Mouse (Mus musculus) hindbrain, embryonic 14.5 days (tissue): Measurements from ENCODE around the gene Gm42791. TPM values are rescaled to one million over a fixed set of nuclear protein-coding genes. Genes with fewer than 3 reads are reported as not detected.

Experiments used
- ATAC-seq: fragments of 200-750 bp; cut with Nextera tagmentation; 2 replicates; pipeline ENCODE4 v1.8.0; 2017; ENCODE audit warnings: moderate number of reproducible peaks, mild to moderate bottlenecking, moderate TSS enrichment, moderate library complexity; ENCODE audit not compliant: low FRiP score
- DNase-seq: peaks from one replicate; pipeline ENCODE4 v3.0.0-alpha.2; 2015; ENCODE audit warnings: low spot score
- H3K27ac ChIP-seq: fragments of 300-500 bp; sonication (generic); 2 replicates; pipeline ENCODE4 v1.5.1; 2014; ENCODE audit warnings: mild to moderate bottlenecking, moderate library complexity
- H3K27me3 ChIP-seq: fragments of 300-500 bp; sonication (generic); 2 replicates; pipeline ENCODE4 v1.6.1; 2014; ENCODE audit warnings: mild to moderate bottlenecking, low read length, mixed read lengths; ENCODE audit not compliant: control insufficient read depth, insufficient read depth
- H3K36me3 ChIP-seq: fragments of 300-500 bp; sonication (generic); replicated peaks from 2 replicates; pipeline ENCODE4 v1.6.1; 2014; ENCODE audit not compliant: control insufficient read depth, insufficient read depth
- H3K4me1 ChIP-seq: fragments of 300-500 bp; sonication (generic); replicated peaks from 2 replicates; pipeline ENCODE4 v1.6.1; 2014; ENCODE audit warnings: antibody characterized with exemption, low read length, mixed read lengths; ENCODE audit not compliant: control insufficient read depth, insufficient read depth
- H3K4me2 ChIP-seq: fragments of 300-500 bp; sonication (generic); replicated peaks from 2 replicates; pipeline ENCODE4 v1.6.1; 2014; ENCODE audit warnings: mild to moderate bottlenecking, moderate library complexity
- H3K4me3 ChIP-seq: fragments of 300-500 bp; sonication (generic); replicated peaks from 2 replicates; pipeline ENCODE4 v1.5.1; 2014; ENCODE audit warnings: mild to moderate bottlenecking, low read length
- H3K9ac ChIP-seq: fragments of 300-500 bp; sonication (generic); 2 replicates; pipeline ENCODE4 v1.6.1; 2014
- H3K9me3 ChIP-seq: fragments of 300-500 bp; sonication (generic); 2 replicates; pipeline ENCODE4 v1.6.1; 2016; ENCODE audit warnings: low read length; ENCODE audit not compliant: control insufficient read depth
- WGBS: fragments of 180-500 bp; shearing (Covaris S2); extraction: QIAGEN DNeasy Blood & Tissue Kit; methylation state at CpG from one replicate; pipeline ENCODE4 v1.1.7; 2014; 5-methylcytosine and 5-hydroxymethylcytosine counted together
- polyA plus RNA-seq: library from polyadenylated mRNA; unstranded; fragments of >200 nt; fragmentation: Nextera tagmentation; extraction: Ambion mirVana; gene quantifications from 2 replicates; pipeline ENCODE4 v1.2.1, GENCODE M21; 2014

Gene Gm42791
- polyA plus RNA-seq, 1 experiment from 2014 or later, result 0.33 TPM

- 91% methylated on average over 1 of the region's 1 CpGs for WGBS
Observed at GRCm38 (mm10) chr5:148931301-148931700, 63.6 kb downstream of the Gm42791 start.

DNA sequence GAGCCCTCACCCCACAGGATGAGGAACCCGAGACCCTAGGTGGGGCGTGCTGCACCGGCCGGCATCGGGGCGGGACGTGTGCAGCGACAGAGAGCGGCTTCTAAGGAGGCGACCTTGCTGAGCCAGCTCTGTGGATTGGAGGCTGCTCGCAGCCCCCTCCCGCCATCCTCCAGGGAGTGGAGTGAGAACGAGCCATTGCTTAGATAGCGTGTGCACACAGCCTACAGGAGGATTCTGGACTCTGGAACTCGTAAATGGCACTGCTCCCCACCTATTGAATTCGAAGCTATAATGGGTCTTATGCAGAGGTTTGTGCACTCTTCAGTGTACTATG is 65.9 kb downstream of the Gm42791 start, which contains the start of gene Katnal1:
Katnal1 (minus strand) TSS at position 205 of the 334 bp plus-strand sequence.
- DNase-seq, result no peak
- H3K4me1 ChIP-seq, result peaks cover 9% of the 10 kb centered on the region
- H3K9me3 ChIP-seq, result no peaks in the 10 kb centered on the region
- 0 out of 2 replicates have a peak, but pooled peaks cover 2% of the 10 kb centered on the region for H3K36me3 ChIP-seq
- peak within 1 kb of the TSS; percentile 70 for H3K4me3 ChIP-seq
- WGBS, result 1% methylated on average over 16 of the region's 16 CpGs
- peak within 1 kb of the TSS; percentile 71 for H3K4me2 ChIP-seq
- peak within 1 kb of the TSS; percentile 81 for H3K9ac ChIP-seq
- H3K27ac ChIP-seq, result peak within 1 kb of the TSS; percentile 96
- no peaks in the 10 kb centered on the region for H3K27me3 ChIP-seq
- no peak for ATAC-seq

More at GRCm38 (mm10) chr5:148931301-148931700, 63.6 kb downstream of the Gm42791 start:
- Histone ChIP-seq H3K4me3 (no peak overlapping the region), H3K9me3 (0 out of 2 replicates have a peak, but pooled peaks cover 3% of the 10 kb centered on the region), H3K9ac (no peak overlapping the region), H3K27me3 (no peaks in the 10 kb centered on the region), H3K4me2 (no peak overlapping the region), H3K27ac (no peak overlapping the region), H3K4me1 (peaks cover 9% of the 10 kb centered on the region), H3K36me3 (0 out of 2 replicates have a peak, but pooled peaks cover under 1% of the 10 kb centered on the region)
- no peak for DNase-seq
- ATAC-seq, result no peak

- Histone ChIP-seq H3K27me3 (no peaks in the 10 kb centered on the region), H3K4me2 (peak overlapping the region; percentile 71), H3K9me3 (no peaks in the 10 kb centered on the region), H3K4me3 (peak overlapping the region; percentile 70), H3K36me3 (0 out of 2 replicates have a peak, but pooled peaks cover 2% of the 10 kb centered on the region), H3K4me1 (peaks cover 9% of the 10 kb centered on the region), H3K27ac (peak overlapping the region; percentile 96), H3K9ac (peak overlapping the region; percentile 81)
- WGBS, result under 1% methylated on average over 65 of the region's 69 CpGs
- DNase-seq (peak; percentile 92), ATAC-seq (peak; percentile 99)
Observed at GRCm38 (mm10) chr5:148928382-148929115, 66.4 kb downstream of the Gm42791 start.

GRCm38 (mm10) chr5:148927717-148928223 is 67.2 kb downstream of the Gm42791 start:
- no peak for DNase-seq
- Histone ChIP-seq H3K4me2 (peak overlapping the region; percentile 71), H3K9me3 (no peaks in the 10 kb centered on the region), H3K27me3 (no peaks in the 10 kb centered on the region), H3K27ac (peak overlapping the region; percentile 96), H3K4me1 (peaks cover 9% of the 10 kb centered on the region), H3K36me3 (0 out of 2 replicates have a peak, but pooled peaks cover 2% of the 10 kb centered on the region), H3K9ac (peak overlapping the region; percentile 81), H3K4me3 (peak overlapping the region; percentile 70)
- 45% methylated on average over 5 of the region's 5 CpGs for WGBS
- no peak for ATAC-seq

- no peak overlapping the region for H3K9ac ChIP-seq
- 95% methylated on average over 12 of the region's 12 CpGs for WGBS
- DNase-seq, result no peak
- H3K27me3 ChIP-seq, result no peaks in the 10 kb centered on the region
- no peaks in the 10 kb centered on the region for H3K9me3 ChIP-seq
- H3K4me1 ChIP-seq, result peaks cover 9% of the 10 kb centered on the region
- no peak for ATAC-seq
- H3K4me3 ChIP-seq, result no peak overlapping the region
- H3K27ac ChIP-seq, result no peak overlapping the region
- H3K4me2 ChIP-seq, result no peak overlapping the region
- peaks cover 14% of the 10 kb centered on the region for H3K36me3 ChIP-seq
Observed at GRCm38 (mm10) chr5:148924586-148924985, 70.4 kb downstream of the Gm42791 start.

DNA sequence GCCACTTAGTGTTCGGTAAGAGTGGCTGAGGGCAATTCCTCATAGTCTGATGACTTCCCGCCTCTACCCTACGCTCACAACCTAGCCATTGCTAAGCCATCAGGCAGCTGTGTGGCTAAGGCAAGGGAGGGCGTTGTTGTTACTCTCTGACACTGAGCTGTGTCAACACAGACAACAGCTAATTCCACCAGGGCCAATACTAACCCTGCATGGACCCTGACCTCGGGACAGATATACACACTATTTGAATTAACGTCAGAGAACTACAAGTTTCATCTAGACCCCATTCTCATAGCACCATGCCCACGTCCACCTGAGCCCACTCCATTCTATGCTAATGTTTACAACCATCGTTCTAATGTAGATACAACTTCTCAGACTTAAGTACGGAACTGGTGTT is 70.9 kb downstream of the Gm42791 start:
- no peak for ATAC-seq

DNA sequence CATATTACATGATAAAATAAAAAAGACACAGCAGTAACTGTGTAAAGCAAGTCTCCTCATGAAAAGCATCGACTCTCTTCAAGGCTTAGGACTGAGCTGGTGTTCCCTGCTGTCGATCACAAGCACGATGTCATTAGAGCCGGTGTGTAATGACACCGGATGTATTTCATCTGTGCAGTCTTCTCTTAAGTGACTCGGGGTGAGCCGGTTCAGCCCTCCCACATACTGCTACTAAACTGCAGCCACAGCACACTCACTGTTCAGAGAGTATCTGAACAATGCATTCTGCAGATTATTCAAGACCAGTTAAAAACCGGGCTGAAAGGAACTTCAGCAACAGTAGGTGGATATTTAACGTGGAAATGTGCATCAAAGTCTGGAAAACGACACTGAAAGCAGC is 71.5 kb downstream of the Gm42791 start:
- Histone ChIP-seq H3K36me3 (peaks cover 26% of the 10 kb centered on the region), H3K4me3 (no peak overlapping the region), H3K9me3 (no peaks in the 10 kb centered on the region), H3K4me1 (peaks cover 9% of the 10 kb centered on the region), H3K27ac (no peak overlapping the region), H3K9ac (no peak overlapping the region), H3K27me3 (no peaks in the 10 kb centered on the region), H3K4me2 (no peak overlapping the region)
- DNase-seq (no peak), ATAC-seq (no peak)
- 74% methylated on average over 10 of the region's 10 CpGs for WGBS

More for the DNA sequence above, 70.9 kb downstream of the Gm42791 start:
- H3K27me3 ChIP-seq, result no peaks in the 10 kb centered on the region
- H3K36me3 ChIP-seq, result peaks cover 19% of the 10 kb centered on the region
- H3K4me2 ChIP-seq, result no peak overlapping the region
- no peak overlapping the region for H3K27ac ChIP-seq
- no peaks in the 10 kb centered on the region for H3K9me3 ChIP-seq
- H3K4me1 ChIP-seq, result peaks cover 9% of the 10 kb centered on the region
- WGBS, result 86% methylated on average over 9 of the region's 9 CpGs
- no peak for DNase-seq
- no peak overlapping the region for H3K4me3 ChIP-seq
- no peak overlapping the region for H3K9ac ChIP-seq

DNA sequence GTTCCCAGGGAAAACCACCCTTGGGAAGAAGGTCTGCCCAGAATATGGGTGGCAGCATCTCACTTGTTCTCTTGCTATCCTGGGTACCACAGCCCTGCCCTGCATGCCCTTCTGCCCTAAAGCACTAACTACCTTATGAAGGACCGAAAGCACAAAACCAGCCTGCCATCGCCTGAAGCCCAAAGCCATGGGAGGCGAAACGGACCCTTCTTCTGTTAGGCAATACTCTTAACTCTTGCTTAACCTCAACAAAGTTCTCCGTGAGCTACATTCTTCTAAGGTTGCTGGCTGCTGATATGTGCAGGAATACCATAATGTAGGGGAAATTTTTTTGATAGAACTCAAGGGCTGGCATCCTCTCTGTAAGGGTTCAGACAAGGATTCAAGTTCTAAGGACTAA is 72.2 kb downstream of the Gm42791 start:
- H3K9ac ChIP-seq, result no peak overlapping the region
- peaks cover 32% of the 10 kb centered on the region for H3K36me3 ChIP-seq
- H3K4me2 ChIP-seq, result no peak overlapping the region
- H3K9me3 ChIP-seq, result no peaks in the 10 kb centered on the region
- DNase-seq (no peak), ATAC-seq (no peak)
- no peak overlapping the region for H3K27ac ChIP-seq
- H3K4me1 ChIP-seq, result peaks cover 8% of the 10 kb centered on the region
- WGBS, result 91% methylated on average over 5 of the region's 5 CpGs
- H3K4me3 ChIP-seq, result no peak overlapping the region
- no peaks in the 10 kb centered on the region for H3K27me3 ChIP-seq

DNA sequence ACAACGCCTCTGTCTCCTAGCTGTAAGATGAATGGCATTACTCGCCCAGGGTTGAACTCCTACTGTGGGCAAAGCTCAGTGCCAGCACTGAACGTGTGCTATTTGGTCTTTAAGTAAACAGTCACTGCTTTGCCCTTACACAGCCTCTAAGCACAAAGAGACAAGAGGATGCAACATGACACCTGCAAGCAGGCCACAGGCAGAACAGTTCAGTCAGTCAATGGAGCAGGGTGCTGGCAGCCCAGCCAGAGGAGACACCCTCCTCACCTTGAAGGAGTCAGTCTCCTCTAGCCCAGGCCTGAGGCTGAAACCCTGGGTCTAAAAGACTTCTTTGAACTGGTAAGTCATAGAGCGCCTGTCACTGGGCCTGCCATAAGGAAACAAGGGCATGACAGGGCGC is 76.9 kb downstream of the Gm42791 start:
- ATAC-seq (no peak), DNase-seq (no peak)
- H3K27ac ChIP-seq, result no peak overlapping the region
- no peak overlapping the region for H3K4me3 ChIP-seq
- peaks cover 49% of the 10 kb centered on the region for H3K36me3 ChIP-seq
- H3K27me3 ChIP-seq, result no peaks in the 10 kb centered on the region
- no peaks in the 10 kb centered on the region for H3K4me1 ChIP-seq
- H3K9ac ChIP-seq, result no peak overlapping the region
- 75% methylated on average over 5 of the region's 5 CpGs for WGBS
- H3K9me3 ChIP-seq, result no peaks in the 10 kb centered on the region
- no peak overlapping the region for H3K4me2 ChIP-seq
